Mouse (Mus musculus) olfactory bulb, adult 2 months (tissue): ENCODE measurements around the gene Ino80d.

Source experiments
- CTCF ChIP-seq: fragments of 200-500 bp; IDR thresholded peaks from 2 replicates; pipeline ENCODE4 v1.5.1; 2012; ENCODE audit warnings: low read depth, mild to moderate bottlenecking, low read length, moderate library complexity; ENCODE audit not compliant: insufficient read depth
- POLR2A ChIP-seq: fragments of 200-500 bp; IDR thresholded peaks from 2 replicates; pipeline ENCODE4 v1.6.1; 2012; ENCODE audit warnings: mild to moderate bottlenecking, low read depth, low read length, moderate library complexity; ENCODE audit not compliant: insufficient read depth

DNA sequence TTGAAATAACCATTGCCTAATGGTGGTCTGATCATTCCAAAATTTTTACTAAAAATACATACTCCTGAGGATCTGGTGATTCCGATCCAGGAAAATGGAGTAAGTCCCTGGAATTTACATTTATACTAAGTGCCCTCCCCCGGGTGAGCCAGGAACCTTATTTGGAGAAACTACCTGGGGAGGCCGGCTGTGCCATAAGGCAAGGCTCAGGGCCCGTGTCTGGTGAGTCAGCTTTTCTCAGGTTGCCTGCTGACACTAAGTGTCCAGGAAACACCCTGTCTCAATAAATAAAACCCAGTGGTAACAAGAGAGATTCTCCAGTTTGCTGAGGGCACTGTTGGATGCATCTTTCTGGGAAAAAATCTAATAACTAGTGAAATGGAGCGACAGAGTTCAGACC is 205.3 kb downstream of the Ino80d start:
- TF ChIP-seq POLR2A, result no peak
- no peak for TF ChIP-seq CTCF
